Mouse (Mus musculus) myocyte (in vitro differentiated cells): ENCODE results near the gene Rmnd5a.

Source experiments
- CEBPB ChIP-seq: IDR thresholded peaks from 2 replicates; pipeline ENCODE4 v1.6.1; 2011; ENCODE audit warnings: mild to moderate bottlenecking, moderate library complexity; ENCODE audit not compliant: poor library complexity, insufficient read depth, severe bottlenecking
- E2F4 ChIP-seq: IDR thresholded peaks from one replicate; pipeline ENCODE4 v1.6.1; 2011; ENCODE audit warnings: mild to moderate bottlenecking, control low read depth, moderate library complexity; ENCODE audit not compliant: insufficient read depth
- MAX ChIP-seq: IDR thresholded peaks from one replicate; pipeline ENCODE4 v1.6.1; 2011; ENCODE audit warnings: low read depth, mild to moderate bottlenecking, control low read depth
- MYOD1 ChIP-seq, 3 experiments: IDR thresholded peaks; one replicate each; pipeline ENCODE4 v1.6.1; 2011; ENCODE audit warnings: control low read depth in 2 of 3, low read depth in 2 of 3, mild to moderate bottlenecking in 2 of 3, moderate library complexity in 1 of 3; ENCODE audit not compliant: insufficient read length in 2 of 3, control insufficient read depth in 1 of 3
- MYOG ChIP-seq, 3 experiments: IDR thresholded peaks; one replicate each; pipeline ENCODE4 v1.6.1; 2011; ENCODE audit warnings: control low read depth in 2 of 3, low read depth in 2 of 3, mild to moderate bottlenecking in 2 of 3; ENCODE audit not compliant: insufficient read length in 2 of 3, control insufficient read depth in 1 of 3, insufficient read depth in 1 of 3
- POLR2A ChIP-seq: IDR thresholded peaks from one replicate; pipeline ENCODE4 v1.6.1; 2011; ENCODE audit warnings: low read depth, mild to moderate bottlenecking, control low read depth, moderate library complexity; ENCODE audit not compliant: insufficient read length
- POLR2AphosphoS2 ChIP-seq: IDR thresholded peaks from one replicate; pipeline ENCODE4 v1.6.1; 2011; ENCODE audit warnings: low read depth, control low read depth; ENCODE audit not compliant: insufficient read length
- REST ChIP-seq: IDR thresholded peaks from one replicate; pipeline ENCODE4 v1.6.1; 2011; ENCODE audit warnings: mild to moderate bottlenecking, control low read depth, moderate library complexity; ENCODE audit not compliant: insufficient read depth, insufficient read length
- TCF12 ChIP-seq: IDR thresholded peaks from one replicate; pipeline ENCODE4 v1.6.1; 2011; ENCODE audit warnings: mild to moderate bottlenecking, control low read depth; ENCODE audit not compliant: poor library complexity, insufficient read depth, severe bottlenecking
- TCF3 ChIP-seq: IDR thresholded peaks from one replicate; pipeline ENCODE4 v1.6.1; 2011; ENCODE audit warnings: low read depth, control low read depth; ENCODE audit not compliant: insufficient read length
- USF1 ChIP-seq: IDR thresholded peaks from one replicate; pipeline ENCODE4 v1.6.1; 2011; ENCODE audit warnings: low read depth, mild to moderate bottlenecking, control low read depth, moderate library complexity

GRCm38 (mm10) chr6:71396016-71396415 lies 44.4 kb downstream of the Rmnd5a start:
- TF ChIP-seq CEBPB (no peak), MYOG (IDR thresholded peaks at IDR 0.05; ENCODE audit: control insufficient read depth in 1 of 3, insufficient read depth in 1 of 3, insufficient read length in 2 of 3, low read depth in 2 of 3) (no peak), POLR2AphosphoS2 (no peak), POLR2A (no peak), MYOD1 (IDR thresholded peaks at IDR 0.05; ENCODE audit: control insufficient read depth in 1 of 3, insufficient read length in 2 of 3, low read depth in 2 of 3) (no peak), E2F4 (no peak), USF1 (no peak), MAX (no peak), TCF12 (no peak), TCF3 (no peak), REST (no peak)
